Mouse (Mus musculus): ENCODE data around the gene Coil. TPM values are rescaled to one million over a fixed set of nuclear protein-coding genes. Genes with fewer than 3 reads are reported as not detected.

Coil gene
- polyA plus RNA-seq, 1 experiment, result 3.1 TPM

GRCm38 (mm10) chr11:88951576-88951975 lies 18.5 kb upstream of the Coil start:
- H3K4me2 ChIP-seq (ENCODE audit: low read depth), result no peak overlapping the region
- TF ChIP-seq TCF3 (IDR thresholded peaks at IDR 0.05; ENCODE audit: insufficient read length, low read depth), result no peak
- TF ChIP-seq POLR2A (IDR thresholded peaks at IDR 0.05; ENCODE audit: insufficient read length, low read depth), result no peak
- TF ChIP-seq USF1 (IDR thresholded peaks at IDR 0.05; ENCODE audit: low read depth), result no peak
- TF ChIP-seq REST (IDR thresholded peaks at IDR 0.05; ENCODE audit: insufficient read depth, insufficient read length), result no peak
- TF ChIP-seq POLR2AphosphoS2 (IDR thresholded peaks at IDR 0.05; ENCODE audit: insufficient read length, low read depth), result no peak
- TF ChIP-seq SRF (IDR thresholded peaks at IDR 0.05; ENCODE audit: control insufficient read depth, insufficient read length, low read depth), result no peak

GRCm38 (mm10) chr11:88952117-88952516 lies 17.9 kb upstream of the Coil start:
- TF ChIP-seq REST (IDR thresholded peaks at IDR 0.05; ENCODE audit: insufficient read depth, insufficient read length) (no peak), SRF (IDR thresholded peaks at IDR 0.05; ENCODE audit: control insufficient read depth, insufficient read length, low read depth) (no peak), POLR2AphosphoS2 (IDR thresholded peaks at IDR 0.05; ENCODE audit: insufficient read length, low read depth) (no peak), MYOG (IDR thresholded peaks at IDR 0.05; ENCODE audit: control insufficient read depth in 1 of 3, insufficient read depth in 1 of 3, insufficient read length in 2 of 3, low read depth in 2 of 3) (no peak), E2F4 (IDR thresholded peaks at IDR 0.05; ENCODE audit: insufficient read depth) (no peak), USF1 (IDR thresholded peaks at IDR 0.05; ENCODE audit: low read depth) (no peak), MYOD1 (IDR thresholded peaks at IDR 0.05; ENCODE audit: control insufficient read depth in 1 of 3, insufficient read length in 2 of 3, low read depth in 2 of 3) (no peak), CEBPB (IDR thresholded peaks at IDR 0.05; ENCODE audit: insufficient read depth, poor library complexity, severe bottlenecking) (no peak), MAX (IDR thresholded peaks at IDR 0.05; ENCODE audit: low read depth) (no peak), TCF12 (IDR thresholded peaks at IDR 0.05; ENCODE audit: insufficient read depth, poor library complexity, severe bottlenecking) (no peak), TCF3 (IDR thresholded peaks at IDR 0.05; ENCODE audit: insufficient read length, low read depth) (no peak), POLR2A (IDR thresholded peaks at IDR 0.05; ENCODE audit: insufficient read length, low read depth) (no peak)
- H3ac ChIP-seq (ENCODE audit: control insufficient read depth, insufficient read length), result no peak overlapping the region
- H3K4me2 ChIP-seq (ENCODE audit: low read depth), result no peak overlapping the region
- no peak overlapping the region for H3K4me3 ChIP-seq
- H3K36me3 ChIP-seq (ENCODE audit: control insufficient read depth, insufficient read depth), result peaks cover 9% of the 10 kb centered on the region
- H3K27me3 ChIP-seq (ENCODE audit: control insufficient read depth, insufficient read depth, insufficient read length), result no peaks in the 10 kb centered on the region
- peaks cover 47% of the 10 kb centered on the region for H3K79me2 ChIP-seq (ENCODE audit: control insufficient read depth, insufficient read depth)

More at GRCm38 (mm10) chr11:88951576-88951975, 18.5 kb upstream of the Coil start:
- H3K36me3 ChIP-seq (ENCODE audit: control insufficient read depth, insufficient read depth), result peaks cover 9% of the 10 kb centered on the region
- H3K4me3 ChIP-seq, result no peak overlapping the region
- H3ac ChIP-seq (ENCODE audit: control insufficient read depth, insufficient read length), result no peak overlapping the region
- no peaks in the 10 kb centered on the region for H3K27me3 ChIP-seq (ENCODE audit: control insufficient read depth, insufficient read depth, insufficient read length)
- peaks cover 47% of the 10 kb centered on the region for H3K79me2 ChIP-seq (ENCODE audit: control insufficient read depth, insufficient read depth)

GRCm38 (mm10) chr11:88953582-88953981 lies 16.5 kb upstream of the Coil start:
- Histone ChIP-seq H3K27me3 (ENCODE audit: control insufficient read depth, insufficient read depth, insufficient read length) (no peaks in the 10 kb centered on the region), H3K79me2 (ENCODE audit: control insufficient read depth, insufficient read depth) (peaks cover 47% of the 10 kb centered on the region), H3K4me2 (ENCODE audit: low read depth) (peak overlapping the region; percentile 73), H3K4me3 (peak overlapping the region; percentile 78), H3K36me3 (ENCODE audit: control insufficient read depth, insufficient read depth) (peaks cover 9% of the 10 kb centered on the region), H3ac (ENCODE audit: control insufficient read depth, insufficient read length) (no peak overlapping the region)
- TF ChIP-seq TCF3 (IDR thresholded peaks at IDR 0.05; ENCODE audit: insufficient read length, low read depth) (no peak), MAX (IDR thresholded peaks at IDR 0.05; ENCODE audit: low read depth) (no peak), POLR2A (IDR thresholded peaks at IDR 0.05; ENCODE audit: insufficient read length, low read depth) (no peak), TCF12 (IDR thresholded peaks at IDR 0.05; ENCODE audit: insufficient read depth, poor library complexity, severe bottlenecking) (no peak), MYOD1 (IDR thresholded peaks at IDR 0.05; ENCODE audit: control insufficient read depth in 1 of 3, insufficient read length in 2 of 3, low read depth in 2 of 3) (no peak), CEBPB (IDR thresholded peaks at IDR 0.05; ENCODE audit: insufficient read depth, poor library complexity, severe bottlenecking) (no peak), MYOG (IDR thresholded peaks at IDR 0.05; ENCODE audit: control insufficient read depth in 1 of 3, insufficient read depth in 1 of 3, insufficient read length in 2 of 3, low read depth in 2 of 3) (no peak), USF1 (IDR thresholded peaks at IDR 0.05; ENCODE audit: low read depth) (no peak), POLR2AphosphoS2 (IDR thresholded peaks at IDR 0.05; ENCODE audit: insufficient read length, low read depth) (no peak), SRF (IDR thresholded peaks at IDR 0.05; ENCODE audit: control insufficient read depth, insufficient read length, low read depth) (no peak), E2F4 (IDR thresholded peaks at IDR 0.05; ENCODE audit: insufficient read depth) (no peak)

- Histone ChIP-seq H3K4me3 (peak overlapping the region; percentile 78), H3K27me3 (ENCODE audit: control insufficient read depth, insufficient read depth, insufficient read length) (no peaks in the 10 kb centered on the region), H3K4me2 (ENCODE audit: low read depth) (peak overlapping the region; percentile 73), H3ac (ENCODE audit: control insufficient read depth, insufficient read length) (no peak overlapping the region), H3K36me3 (ENCODE audit: control insufficient read depth, insufficient read depth) (peaks cover 6% of the 10 kb centered on the region), H3K79me2 (ENCODE audit: control insufficient read depth, insufficient read depth) (peaks cover 38% of the 10 kb centered on the region)
- TF ChIP-seq MYOG (IDR thresholded peaks at IDR 0.05; ENCODE audit: control insufficient read depth in 1 of 3, insufficient read depth in 1 of 3, insufficient read length in 2 of 3, low read depth in 2 of 3) (no peak), E2F4 (IDR thresholded peaks at IDR 0.05; ENCODE audit: insufficient read depth) (no peak), POLR2AphosphoS2 (IDR thresholded peaks at IDR 0.05; ENCODE audit: insufficient read length, low read depth) (no peak), TCF3 (IDR thresholded peaks at IDR 0.05; ENCODE audit: insufficient read length, low read depth) (no peak), SRF (IDR thresholded peaks at IDR 0.05; ENCODE audit: control insufficient read depth, insufficient read length, low read depth) (no peak), MAX (IDR thresholded peaks at IDR 0.05; ENCODE audit: low read depth) (no peak), POLR2A (IDR thresholded peaks at IDR 0.05; ENCODE audit: insufficient read length, low read depth) (no peak), MYOD1 (IDR thresholded peaks at IDR 0.05; ENCODE audit: control insufficient read depth in 1 of 3, insufficient read length in 2 of 3, low read depth in 2 of 3) (no peak), TCF12 (IDR thresholded peaks at IDR 0.05; ENCODE audit: insufficient read depth, poor library complexity, severe bottlenecking) (no peak), USF1 (IDR thresholded peaks at IDR 0.05; ENCODE audit: low read depth) (no peak), REST (IDR thresholded peaks at IDR 0.05; ENCODE audit: insufficient read depth, insufficient read length) (no peak), CEBPB (IDR thresholded peaks at IDR 0.05; ENCODE audit: insufficient read depth, poor library complexity, severe bottlenecking) (no peak)
These were observed 15.2 kb upstream of the Coil start for GRCm38 (mm10) chr11:88954803-88955202.
